Mouse (Mus musculus): Measurements from ENCODE around the gene Rnf130. TPM values are rescaled to one million over a fixed set of nuclear protein-coding genes. Genes with fewer than 3 reads are reported as not detected.

Gene Rnf130
- total RNA-seq (2022): 10 to 100 TPM; 49.8 to 57.4 (median 54.4) TPM

DNA sequence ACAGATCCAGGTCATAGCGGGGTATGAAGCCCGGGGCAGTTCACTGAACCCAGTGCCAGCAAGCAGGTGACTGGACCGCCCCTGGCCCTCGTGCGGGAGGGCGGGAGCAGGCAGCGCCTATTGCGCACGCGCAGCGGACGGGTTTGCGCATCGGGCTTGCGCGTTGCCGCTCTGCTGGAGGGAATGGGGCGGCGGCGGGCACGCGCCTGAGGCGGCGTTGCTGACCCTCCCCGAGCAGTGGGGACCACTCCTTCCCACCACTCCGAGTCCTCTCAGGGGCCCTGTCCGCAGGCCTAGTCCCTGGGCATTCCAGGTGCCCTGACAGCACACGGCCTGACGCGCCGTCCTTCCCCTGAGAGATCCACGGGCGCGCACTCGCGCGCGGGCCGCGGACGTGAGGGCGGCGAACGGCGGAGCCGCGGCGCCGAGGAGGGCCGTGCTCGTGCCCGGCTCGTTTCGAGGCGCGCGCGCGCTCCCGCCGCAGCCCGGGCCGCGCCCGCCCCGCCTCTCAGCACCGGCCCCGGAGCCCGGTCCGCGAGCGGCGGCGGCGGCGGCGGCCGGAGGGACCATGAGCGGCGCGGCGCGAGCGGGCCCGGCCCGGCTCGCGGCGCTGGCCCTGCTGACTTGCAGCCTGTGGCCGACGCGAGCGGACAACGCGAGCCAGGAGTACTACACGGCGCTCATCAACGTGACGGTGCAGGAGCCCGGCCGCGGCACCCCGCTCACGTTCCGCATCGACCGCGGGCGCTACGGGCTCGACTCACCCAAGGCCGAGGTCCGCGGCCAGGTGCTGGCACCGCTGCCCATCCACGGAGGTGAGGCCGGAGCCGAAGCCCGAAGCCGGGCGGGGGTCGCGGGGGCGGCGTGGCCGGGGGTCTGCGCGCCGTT is at the start of gene Rnf130:
TSS of gene Rnf130 (plus strand) at position 514 of the 888 bp plus-strand sequence.
- peak; percentile 89 to 90 for DNase-seq (ENCODE audit: low spot score in 2 of 2)

DNA sequence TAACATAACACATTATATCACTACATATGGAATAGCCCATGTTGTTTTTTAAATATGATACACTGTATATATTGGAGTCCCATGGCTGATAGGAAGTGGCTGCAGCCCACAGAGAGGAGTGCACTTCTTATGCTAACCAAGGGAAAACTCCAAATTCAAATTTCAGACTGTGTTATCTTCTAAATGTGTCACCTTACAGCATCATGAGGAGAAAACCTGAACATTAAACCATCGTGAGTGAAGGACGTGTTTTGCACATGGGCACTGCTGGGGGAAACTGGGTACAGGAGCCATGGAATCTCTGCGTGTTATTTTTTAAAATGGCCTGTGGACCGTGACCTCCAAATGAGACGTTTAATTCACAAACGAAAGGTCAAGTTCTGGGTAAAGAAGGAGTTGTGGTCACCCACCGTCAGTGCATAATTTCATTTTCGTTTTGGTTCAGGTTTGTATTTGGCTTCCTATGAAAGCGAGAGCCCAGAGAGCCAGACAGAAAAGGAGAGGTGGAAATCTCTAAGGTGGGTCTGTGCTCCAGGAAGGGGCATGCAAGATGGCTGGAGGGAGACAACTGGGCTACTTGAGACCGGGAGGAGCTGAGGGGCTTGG is 47.1 kb upstream of the Rnf130 start:
- no peak for DNase-seq (ENCODE audit: low spot score in 2 of 2)

DNA sequence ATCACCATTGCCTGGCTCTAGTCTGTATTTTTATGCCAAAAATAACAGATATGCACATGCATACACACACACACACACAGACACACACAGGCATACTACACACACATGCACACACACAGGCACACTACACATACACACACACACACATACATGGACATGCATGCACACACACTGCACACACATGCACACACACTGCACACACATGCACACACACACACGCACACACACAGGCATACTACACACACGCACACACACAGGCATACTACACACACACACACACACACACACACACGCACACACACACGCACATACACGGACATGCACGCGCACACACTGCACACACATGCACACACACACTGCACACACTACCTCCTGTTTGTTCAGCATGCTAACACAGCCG is 46.2 kb upstream of the Rnf130 start:
- no peak for DNase-seq (ENCODE audit: low spot score in 2 of 2)

DNA sequence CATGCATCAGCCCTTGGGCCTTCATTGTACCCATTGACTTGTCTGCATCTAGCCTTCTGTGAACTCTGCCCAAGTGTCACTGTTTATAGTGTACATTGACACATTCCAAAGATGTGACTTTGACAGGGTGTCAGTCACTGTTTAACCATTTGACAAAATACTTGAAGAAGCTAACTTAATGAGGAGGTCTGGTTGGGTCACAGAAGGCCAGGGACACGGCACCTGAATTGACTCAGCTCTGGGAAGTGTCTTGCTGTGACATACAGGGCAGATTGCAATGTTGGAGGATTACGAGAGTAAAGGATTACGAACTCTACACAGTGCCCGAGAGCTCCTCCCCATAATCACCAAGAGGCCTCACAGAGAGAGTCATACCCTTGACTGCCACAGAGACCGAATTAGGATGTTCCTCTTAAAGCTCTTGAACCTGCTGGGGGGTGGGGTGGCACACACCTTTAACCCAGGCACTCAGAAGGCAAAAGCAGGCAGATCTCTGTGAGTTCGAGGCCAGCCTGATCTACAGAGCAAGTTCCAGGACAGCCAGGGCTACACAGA is 44.4 kb upstream of the Rnf130 start:
- DNase-seq (ENCODE audit: low spot score in 2 of 2): no peak

DNA sequence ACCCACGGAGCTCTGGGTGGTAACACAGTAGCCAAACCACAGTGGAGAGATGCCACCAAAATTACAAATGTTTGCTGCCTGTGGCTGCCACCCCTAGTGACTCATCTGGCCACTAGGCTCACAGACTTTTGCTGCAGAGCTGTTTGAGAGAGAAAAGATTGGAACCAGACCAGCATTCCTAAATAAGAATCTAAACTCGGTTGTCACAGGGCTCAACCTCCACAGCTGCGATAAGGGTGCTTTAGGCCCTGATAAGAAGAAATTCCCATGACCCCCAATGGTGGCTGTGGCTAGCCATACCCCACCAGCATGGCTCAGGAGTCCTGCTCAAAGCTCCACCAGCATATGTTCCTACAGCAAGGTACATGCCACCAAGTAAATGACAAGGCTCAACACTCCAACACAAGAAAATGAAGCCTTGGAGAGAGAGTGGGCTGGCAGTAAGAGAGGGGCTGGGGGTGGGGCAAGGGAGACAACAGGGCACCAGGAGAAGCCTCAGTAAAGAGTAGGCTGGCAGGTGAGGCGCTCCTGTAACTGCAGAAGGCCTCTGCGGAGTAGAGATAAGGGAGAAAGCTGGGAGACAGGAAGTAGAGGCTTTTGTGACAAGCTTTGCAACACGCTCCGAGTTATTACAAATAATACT is 43.7 kb upstream of the Rnf130 start:
- no peak for DNase-seq (ENCODE audit: low spot score in 2 of 2)

DNA sequence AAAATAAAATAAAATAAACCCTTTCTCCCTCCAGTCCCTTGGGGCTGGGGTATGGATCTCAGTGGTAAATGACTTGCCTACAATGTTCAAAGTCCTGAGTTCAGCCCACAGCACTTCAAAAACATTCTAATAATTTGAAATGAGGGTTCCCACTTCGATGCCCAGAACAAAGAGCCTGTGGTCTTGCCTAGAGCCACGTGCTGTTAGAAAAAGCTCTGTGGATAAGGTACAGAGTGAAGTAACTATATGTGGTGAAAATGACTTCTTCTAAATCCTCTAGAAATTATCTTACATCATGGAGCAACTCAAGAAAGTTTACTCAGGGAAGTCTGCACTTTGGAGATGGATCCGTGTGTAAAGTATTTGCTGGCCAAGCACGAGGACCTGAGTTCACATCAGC is 43.1 kb upstream of the Rnf130 start:
- DNase-seq (ENCODE audit: low spot score in 2 of 2): no peak

DNA sequence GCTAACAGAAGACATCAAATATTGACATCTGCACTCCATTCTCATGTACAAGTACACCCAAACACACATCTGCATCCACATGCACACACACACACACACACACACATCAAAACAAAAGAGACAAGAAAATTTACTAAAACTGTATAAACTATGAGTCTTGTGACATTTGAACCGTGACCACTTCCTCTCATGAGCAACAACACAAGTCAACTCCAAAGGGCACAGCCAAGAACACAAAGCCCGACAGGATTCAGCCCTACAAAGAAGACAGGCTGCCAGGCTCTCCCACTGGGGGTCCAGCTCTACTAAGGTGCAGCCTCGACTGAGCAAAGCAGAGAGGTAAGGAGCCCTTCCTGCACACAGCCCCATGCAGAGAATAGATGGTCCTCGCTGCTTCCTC is 42.3 kb upstream of the Rnf130 start:
- no peak for DNase-seq (ENCODE audit: low spot score in 2 of 2)

DNA sequence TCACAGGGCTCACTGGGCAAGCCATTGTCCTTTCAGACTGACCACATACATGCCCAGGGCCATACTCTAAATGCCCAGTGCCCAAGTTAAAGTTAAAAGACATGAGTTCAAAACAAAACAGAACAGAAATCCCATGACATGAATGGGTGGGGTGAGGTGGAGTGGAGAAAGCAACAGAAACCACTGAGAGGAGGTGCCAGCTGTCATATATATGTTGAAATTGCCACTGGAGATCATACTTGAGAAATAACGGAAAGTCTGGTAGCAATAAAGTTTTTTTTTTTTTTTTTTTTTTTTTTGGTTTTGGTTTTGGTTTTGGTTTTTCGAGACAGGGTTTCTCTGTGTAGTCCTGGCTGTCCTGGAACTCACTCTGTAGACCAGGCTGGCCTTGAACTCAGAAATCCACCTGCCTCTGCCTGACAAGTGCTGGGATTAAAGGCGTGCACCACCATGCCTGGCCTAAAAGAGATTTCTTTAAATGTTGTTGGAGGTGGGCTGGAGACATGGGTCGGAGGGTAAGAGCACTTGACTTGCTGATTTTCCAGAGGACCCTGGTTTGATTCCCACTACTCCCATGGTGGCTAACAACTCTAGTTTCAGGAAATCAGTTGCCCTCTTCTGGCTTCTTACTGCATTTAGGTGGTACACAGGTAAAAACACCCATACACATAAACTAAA is 41.1 kb upstream of the Rnf130 start:
- DNase-seq (ENCODE audit: low spot score in 2 of 2): no peak

DNA sequence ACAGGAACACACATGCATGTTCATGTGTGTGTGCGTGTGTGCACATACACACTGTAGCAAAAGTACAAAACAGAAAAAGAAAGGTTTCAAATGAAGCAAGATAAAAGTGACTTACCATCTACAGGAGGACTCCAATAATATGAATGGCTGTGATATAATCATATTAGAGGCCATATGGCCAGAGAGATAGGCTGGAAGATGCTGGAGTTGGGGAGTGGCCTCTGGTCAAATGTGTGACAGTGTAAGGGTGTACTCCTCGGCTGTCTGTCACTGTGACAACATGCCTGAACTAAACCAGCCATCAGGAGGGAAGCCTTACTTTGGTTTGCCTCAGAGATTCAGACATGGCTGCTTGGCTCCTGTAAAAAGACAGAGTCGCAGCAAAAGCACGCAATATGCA is 40.1 kb upstream of the Rnf130 start:
- DNase-seq (ENCODE audit: low spot score in 2 of 2): no peak

DNA sequence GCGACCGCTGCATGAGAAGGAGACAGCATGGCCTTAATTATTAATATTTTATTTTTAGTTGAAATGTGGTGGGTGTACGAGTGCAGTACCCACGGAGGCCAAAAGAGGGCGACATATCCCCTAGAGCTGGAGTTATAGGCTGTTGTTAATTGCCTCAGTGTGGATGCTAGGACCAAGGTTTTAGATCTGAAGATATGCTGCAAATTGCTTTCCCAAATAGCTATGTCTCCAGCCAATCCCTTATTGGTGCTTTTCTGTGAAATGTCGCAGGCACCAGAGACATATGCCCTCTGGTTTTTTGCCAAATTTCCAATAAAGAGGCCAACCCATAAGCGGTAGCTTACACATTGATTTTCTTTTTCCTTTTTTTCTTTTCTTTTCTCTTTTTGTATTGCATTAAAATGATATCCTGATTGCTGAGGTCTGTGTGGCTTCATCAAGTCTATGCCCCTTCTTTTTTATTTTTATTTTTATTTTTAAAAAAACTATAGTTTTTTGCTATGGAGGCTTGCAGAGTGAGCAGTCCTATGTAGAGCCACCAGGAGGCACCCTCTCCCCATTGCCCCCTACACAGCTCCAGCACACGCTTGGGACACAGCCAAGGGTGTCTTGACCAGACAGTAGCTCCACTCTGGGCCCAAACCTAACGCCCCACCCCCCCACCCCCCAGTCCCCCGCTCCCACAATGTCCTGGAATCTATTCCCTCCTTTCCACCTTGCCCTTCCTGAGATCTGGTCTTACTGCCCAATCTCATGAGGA is 38.7 kb upstream of the Rnf130 start:
- DNase-seq (ENCODE audit: low spot score in 2 of 2): peak; percentile 13 to 26

DNA sequence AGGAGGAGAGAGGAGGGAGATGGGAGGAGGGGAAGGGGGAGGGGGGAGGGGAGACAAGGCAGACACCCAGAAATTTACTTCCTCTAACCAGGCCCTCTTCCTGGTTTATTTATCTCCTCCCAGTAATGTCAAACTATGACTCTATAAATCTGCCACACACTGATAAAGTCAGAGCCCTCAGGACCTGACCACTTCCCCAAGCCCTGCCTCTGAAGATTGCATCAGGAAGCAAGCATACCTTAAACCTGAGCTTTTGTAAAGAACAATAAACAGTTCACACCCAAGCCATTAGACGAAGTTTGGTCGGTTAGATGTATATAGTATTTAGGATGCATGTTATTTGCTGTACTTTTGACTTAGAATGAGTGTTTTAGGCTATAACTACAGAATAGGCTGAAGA is 30.6 kb upstream of the Rnf130 start:
- DNase-seq (ENCODE audit: low spot score in 2 of 2): no peak

DNA sequence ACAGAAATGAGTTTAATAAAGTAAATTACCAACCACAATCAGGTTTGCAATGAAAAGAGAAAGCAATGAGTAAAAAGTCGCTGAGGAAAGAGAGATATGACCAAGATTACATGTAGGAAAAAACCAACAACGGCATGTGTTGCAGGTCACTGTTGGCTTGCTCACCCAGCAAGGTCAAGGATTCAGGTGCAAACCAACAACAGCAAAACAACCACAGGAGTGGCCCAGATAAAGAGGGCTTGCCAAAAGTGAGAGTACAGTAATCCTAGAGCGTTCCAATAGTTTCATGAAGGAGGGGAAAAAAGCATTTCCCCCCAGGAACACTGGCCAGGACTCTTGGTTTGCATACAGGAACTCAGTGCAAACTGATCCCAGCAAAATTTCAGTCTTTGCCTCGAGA is 28.7 kb upstream of the Rnf130 start:
- DNase-seq (ENCODE audit: low spot score in 2 of 2): no peak

DNA sequence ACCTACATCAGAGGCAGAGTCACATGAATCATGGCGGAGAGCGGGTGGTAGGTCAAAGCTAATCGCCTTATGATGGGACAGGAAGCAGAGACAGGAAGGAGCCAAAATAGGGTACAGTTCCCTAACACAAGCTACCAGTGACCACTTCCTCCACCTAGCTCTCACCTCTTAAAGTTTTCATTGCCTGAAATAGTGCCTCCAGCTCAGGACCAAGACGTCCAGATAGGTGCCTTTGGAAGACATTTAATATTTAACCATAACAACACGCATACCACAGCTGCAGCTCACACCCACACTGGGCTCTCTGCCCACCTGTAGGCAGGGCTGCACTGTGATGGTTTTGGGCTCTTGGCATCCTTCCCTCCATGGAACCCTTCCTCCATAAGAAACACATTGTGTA is 27.8 kb upstream of the Rnf130 start:
- DNase-seq (ENCODE audit: low spot score in 2 of 2): no peak

DNA sequence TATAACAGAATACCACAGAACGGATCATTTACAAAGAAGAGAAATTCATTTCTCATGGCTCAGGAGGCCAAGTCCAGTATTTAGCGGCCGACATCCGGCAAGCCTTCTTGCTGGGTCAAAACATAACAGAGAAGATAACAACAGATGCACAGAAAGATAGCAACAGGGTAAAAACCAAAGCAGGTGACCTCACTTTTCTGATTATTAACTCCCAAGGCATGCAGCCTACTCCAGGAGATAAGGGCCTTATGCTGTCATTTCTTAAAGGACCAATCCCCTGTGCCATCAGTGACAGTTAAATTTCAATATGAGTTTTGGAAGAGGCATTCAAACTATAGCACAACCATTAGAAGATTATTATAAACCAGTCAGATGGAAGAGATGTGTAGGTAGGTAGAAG is 22.3 kb upstream of the Rnf130 start:
- no peak for DNase-seq (ENCODE audit: low spot score in 2 of 2)

DNA sequence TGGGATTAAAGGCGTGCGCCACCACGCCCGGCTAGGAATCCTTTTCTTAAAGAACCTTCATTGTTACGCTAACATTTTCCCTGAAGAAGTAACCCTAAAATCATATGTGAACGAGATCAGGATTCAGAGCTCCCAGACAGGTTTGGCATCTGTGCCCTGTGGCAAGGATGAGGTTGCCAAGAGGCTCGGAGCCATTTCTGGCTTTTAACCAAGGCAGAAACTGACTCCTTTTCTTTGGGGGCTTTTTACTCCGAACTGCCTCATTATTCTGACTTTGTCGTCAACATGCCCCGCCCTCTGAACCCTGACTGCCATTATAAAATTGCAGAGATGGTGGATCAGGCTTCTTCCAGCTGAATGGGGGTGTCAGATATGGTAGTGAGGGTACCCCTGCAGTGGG is 17.4 kb upstream of the Rnf130 start:
- DNase-seq (ENCODE audit: low spot score in 2 of 2): no peak

DNA sequence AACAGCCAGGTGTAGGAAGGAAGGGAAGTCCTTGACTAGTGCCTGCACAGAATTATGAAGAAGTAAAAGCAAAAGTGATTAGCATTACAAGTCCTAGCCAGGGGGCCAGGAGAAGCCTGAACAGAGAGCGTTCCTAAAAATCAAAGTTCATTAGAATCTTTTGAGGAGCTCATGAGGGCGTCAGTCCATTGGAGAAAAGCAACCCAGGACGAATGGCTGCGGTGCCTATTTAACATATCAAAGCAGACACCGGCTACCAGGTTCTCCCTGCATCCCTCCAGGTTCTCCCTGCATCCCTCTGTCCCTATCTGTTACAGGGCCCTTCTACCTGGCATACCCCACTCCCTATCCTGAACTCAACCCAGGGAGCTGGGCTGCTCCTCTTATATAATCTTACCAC is 16.9 kb upstream of the Rnf130 start:
- no peak for DNase-seq (ENCODE audit: low spot score in 2 of 2)

DNA sequence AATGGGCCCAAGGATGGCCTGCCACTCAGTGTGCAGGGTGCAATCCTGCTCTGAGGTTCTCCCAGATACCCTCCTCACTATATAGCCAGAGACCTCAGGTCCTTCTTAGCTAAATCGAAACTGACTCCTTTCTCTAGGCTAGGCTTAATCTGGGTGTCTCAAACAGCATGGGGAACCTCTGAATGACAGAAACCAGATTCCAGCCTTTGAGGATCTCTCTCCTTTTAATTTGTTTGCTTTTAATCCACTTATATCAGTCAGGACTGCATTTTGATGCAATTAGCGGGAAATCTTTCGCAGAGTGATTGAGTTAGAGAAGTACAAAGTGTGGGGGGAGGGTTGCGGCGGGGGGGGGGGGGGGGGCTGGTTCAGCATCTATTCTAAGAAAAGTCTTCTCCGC is 12.1 kb upstream of the Rnf130 start:
- no peak for DNase-seq (ENCODE audit: low spot score in 2 of 2)

DNA sequence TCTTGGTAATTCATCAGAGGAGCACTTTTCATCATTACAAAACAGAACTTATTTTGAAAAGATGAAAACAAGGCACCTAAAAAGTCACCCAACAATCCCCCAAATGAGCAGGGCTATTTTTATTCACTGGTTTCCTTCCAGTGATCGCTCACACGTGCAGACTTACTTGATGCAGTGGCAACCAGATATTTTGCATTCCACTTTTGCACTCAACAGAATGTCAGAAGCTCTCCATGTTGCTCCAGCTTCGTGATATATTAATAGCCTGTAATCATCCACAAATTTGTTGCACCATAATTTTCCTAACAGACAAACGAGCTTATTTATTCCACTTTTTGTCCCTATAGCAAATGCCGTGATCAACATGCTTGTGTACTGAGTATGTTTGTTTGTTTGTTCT is 8.6 kb upstream of the Rnf130 start:
- DNase-seq (ENCODE audit: low spot score in 2 of 2): no peak

DNA sequence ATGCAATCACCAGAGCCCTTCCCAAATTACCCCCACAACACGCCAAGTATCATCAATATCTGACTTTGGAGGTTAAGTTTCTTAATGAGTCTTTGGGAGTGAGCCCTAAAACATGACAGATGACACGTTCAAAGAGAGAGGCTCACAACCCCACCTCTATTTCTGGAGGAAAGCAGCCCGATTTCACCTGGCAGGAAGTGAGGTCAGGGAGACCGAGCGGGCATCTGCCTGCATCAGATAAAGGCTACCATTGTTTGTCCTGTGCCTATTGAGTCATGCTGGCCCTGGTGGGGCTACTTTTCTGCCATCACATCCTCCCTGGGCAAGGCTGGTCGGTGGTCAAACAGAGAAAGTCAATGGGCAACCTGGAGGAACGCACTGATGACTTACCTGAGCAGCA is 7.6 kb upstream of the Rnf130 start:
- no peak for DNase-seq (ENCODE audit: low spot score in 2 of 2)

DNA sequence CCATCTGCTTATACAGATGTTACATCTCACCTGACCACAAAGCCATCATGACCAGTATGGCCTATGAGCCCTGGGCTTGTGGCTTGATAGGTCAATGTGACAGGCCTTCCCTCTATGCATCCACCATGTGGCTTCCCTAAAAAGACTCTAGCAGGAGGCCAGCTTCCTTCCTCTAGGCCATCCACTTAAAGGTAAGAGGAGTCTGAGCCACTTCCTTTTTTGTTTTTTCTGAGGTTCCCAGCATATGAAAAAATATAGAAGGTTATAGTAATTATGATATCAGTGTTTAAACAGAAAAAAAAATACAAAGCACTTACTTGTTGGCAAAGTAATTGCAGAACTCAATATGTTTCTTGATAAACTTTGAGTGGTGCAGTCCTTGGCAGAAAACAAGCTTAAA is 6.3 kb upstream of the Rnf130 start:
- no peak for DNase-seq (ENCODE audit: low spot score in 2 of 2)

DNA sequence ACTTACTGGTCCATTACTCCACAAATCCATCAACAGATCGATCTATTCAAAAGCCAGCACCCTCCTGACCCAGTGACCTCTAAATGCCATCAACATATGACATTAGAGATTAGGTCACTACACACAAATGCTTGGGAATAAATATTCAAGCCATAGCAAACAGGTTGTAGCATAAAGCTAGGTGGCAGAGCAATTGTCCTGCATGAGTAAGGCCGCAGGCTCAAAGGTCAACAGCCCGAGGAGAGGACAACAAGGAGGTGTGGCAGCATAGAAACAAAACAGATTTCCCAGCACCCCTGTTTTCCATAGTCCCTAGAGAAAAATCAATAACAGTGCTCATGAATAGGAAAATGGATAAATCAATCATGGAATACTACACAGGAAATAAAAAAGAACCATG is 3.1 kb upstream of the Rnf130 start:
- DNase-seq (ENCODE audit: low spot score in 2 of 2): no peak
